Mouse (Mus musculus) midbrain, embryonic 14.5 days (tissue): Measurements from ENCODE around the gene Slc12a8. TPM values are rescaled to one million over a fixed set of nuclear protein-coding genes. Genes with fewer than 3 reads are reported as not detected.
"Not testable (repeated sequence)": the region's sequence is repeated elsewhere in the genome, so short reads cannot be mapped to it uniquely, and the experiment has no call there.

Experiments used
- ATAC-seq: fragments of 200-750 bp; cut with Nextera tagmentation; 2 replicates; pipeline ENCODE4 v1.8.0; 2017; ENCODE audit warnings: moderate number of reproducible peaks, moderate library complexity; ENCODE audit not compliant: low FRiP score, low TSS enrichment
- DNase-seq: peaks from one replicate; pipeline ENCODE4 v3.0.0-alpha.2; 2015
- H3K27ac ChIP-seq: fragments of 300-500 bp; sonication (generic); replicated peaks from 2 replicates; pipeline ENCODE4 v1.5.1; 2014; ENCODE audit warnings: mild to moderate bottlenecking, low read depth, low read length, moderate library complexity
- H3K27me3 ChIP-seq: fragments of 300-500 bp; sonication (generic); 2 replicates; pipeline ENCODE4 v1.6.1; 2014; ENCODE audit warnings: low read length, control low read depth, mixed read lengths; ENCODE audit not compliant: control insufficient read depth, insufficient read depth
- H3K36me3 ChIP-seq: fragments of 300-500 bp; sonication (generic); 2 replicates; pipeline ENCODE4 v1.6.1; 2014; ENCODE audit warnings: low read length, control low read depth; ENCODE audit not compliant: control insufficient read depth, insufficient read depth
- H3K4me1 ChIP-seq: fragments of 300-500 bp; sonication (generic); 2 replicates; pipeline ENCODE4 v1.6.1; 2014; ENCODE audit warnings: mild to moderate bottlenecking, antibody characterized with exemption, low read length, control low read depth; ENCODE audit not compliant: control insufficient read depth, insufficient read depth
- H3K4me2 ChIP-seq: fragments of 300-500 bp; sonication (generic); 2 replicates; pipeline ENCODE4 v1.6.1; 2014; ENCODE audit warnings: mild to moderate bottlenecking, low read length, moderate library complexity
- H3K4me3 ChIP-seq: fragments of 300-500 bp; sonication (generic); replicated peaks from 2 replicates; pipeline ENCODE4 v1.5.1; 2014; ENCODE audit warnings: low read depth, low read length
- H3K9ac ChIP-seq: fragments of 300-500 bp; sonication (generic); replicated peaks from 2 replicates; pipeline ENCODE4 v1.6.1; 2014; ENCODE audit warnings: mild to moderate bottlenecking, low read length, moderate library complexity
- H3K9me3 ChIP-seq: fragments of 300-500 bp; sonication (generic); 2 replicates; pipeline ENCODE4 v1.6.1; 2016; ENCODE audit warnings: low read length, control low read depth, mixed read lengths; ENCODE audit not compliant: control insufficient read depth
- WGBS: fragments of 180-500 bp; shearing (Covaris S2); extraction: QIAGEN DNeasy Blood & Tissue Kit; methylation state at CpG from one replicate; pipeline ENCODE4 v1.1.7; 2014; 5-methylcytosine and 5-hydroxymethylcytosine counted together
- polyA plus RNA-seq: library from polyadenylated mRNA; unstranded; fragments of >200 nt; fragmentation: Nextera tagmentation; extraction: Ambion mirVana; gene quantifications from 2 replicates; pipeline ENCODE4 v1.2.1, GENCODE M21; 2014

The Slc12a8 gene
- polyA plus RNA-seq, 1 experiment from 2014 or later = 0.80 TPM

GRCm38 (mm10) chr16:33508082-33508481 is 9.0 kb upstream of the Slc12a8 start:
- ATAC-seq = no peak
- no peak for DNase-seq

GRCm38 (mm10) chr16:33509231-33509630 is 7.9 kb upstream of the Slc12a8 start:
- not testable (repeated sequence) for ATAC-seq, H3K27me3 ChIP-seq, H3K9me3 ChIP-seq, DNase-seq, H3K4me1 ChIP-seq, H3K36me3 ChIP-seq, H3K9ac ChIP-seq, H3K4me2 ChIP-seq, H3K4me3 ChIP-seq, H3K27ac ChIP-seq
- 95% methylated on average over 2 of the region's 2 CpGs for WGBS

More at GRCm38 (mm10) chr16:33508082-33508481, 9.0 kb upstream of the Slc12a8 start:
- no peaks in the 10 kb centered on the region for H3K36me3 ChIP-seq
- no peaks in the 10 kb centered on the region for H3K4me1 ChIP-seq
- no peak overlapping the region for H3K4me3 ChIP-seq
- 93% methylated on average over 4 of the region's 4 CpGs for WGBS
- no peak overlapping the region for H3K4me2 ChIP-seq
- H3K27me3 ChIP-seq = no peaks in the 10 kb centered on the region
- no peak overlapping the region for H3K9ac ChIP-seq
- no peak overlapping the region for H3K27ac ChIP-seq
- H3K9me3 ChIP-seq = no peaks in the 10 kb centered on the region

GRCm38 (mm10) chr16:33510856-33511255 is 6.3 kb upstream of the Slc12a8 start:
- not testable (repeated sequence) for H3K27me3 ChIP-seq, H3K36me3 ChIP-seq, H3K27ac ChIP-seq, H3K9me3 ChIP-seq, H3K4me2 ChIP-seq, H3K4me3 ChIP-seq, H3K4me1 ChIP-seq, ATAC-seq, DNase-seq, H3K9ac ChIP-seq
- WGBS = 93% methylated on average over 4 of the region's 4 CpGs

GRCm38 (mm10) chr16:33512555-33512954 is 4.6 kb upstream of the Slc12a8 start:
- Histone ChIP-seq H3K4me3 (no peak overlapping the region), H3K4me2 (no peak overlapping the region), H3K4me1 (peaks cover 11% of the 10 kb centered on the region), H3K27ac (no peak overlapping the region), H3K36me3 (no peaks in the 10 kb centered on the region), H3K27me3 (no peaks in the 10 kb centered on the region), H3K9me3 (no peaks in the 10 kb centered on the region), H3K9ac (no peak overlapping the region)
- 83% methylated on average over 6 of the region's 6 CpGs for WGBS
- no peak for ATAC-seq
- no peak for DNase-seq

GRCm38 (mm10) chr16:33517627-33518026 is 499 bp downstream of the Slc12a8 start:
- ATAC-seq (no peak), DNase-seq (no peak)
- H3K9me3 ChIP-seq = no peaks in the 10 kb centered on the region
- peak overlapping the region; percentile 33 for H3K4me3 ChIP-seq
- H3K36me3 ChIP-seq = no peaks in the 10 kb centered on the region
- no peak overlapping the region for H3K27ac ChIP-seq
- H3K4me2 ChIP-seq = peak overlapping the region; percentile 70
- WGBS = 29% methylated on average over 4 of the region's 4 CpGs
- peaks cover 12% of the 10 kb centered on the region for H3K4me1 ChIP-seq
- no peaks in the 10 kb centered on the region for H3K27me3 ChIP-seq
- no peak overlapping the region for H3K9ac ChIP-seq

GRCm38 (mm10) chr16:33518236-33518635 is 1.1 kb downstream of the Slc12a8 start:
- ATAC-seq (no peak), DNase-seq (no peak)
- H3K9ac ChIP-seq = no peak overlapping the region
- H3K27me3 ChIP-seq = no peaks in the 10 kb centered on the region
- H3K36me3 ChIP-seq = no peaks in the 10 kb centered on the region
- WGBS = 83% methylated on average over 7 of the region's 7 CpGs
- H3K4me2 ChIP-seq = no peak overlapping the region
- H3K27ac ChIP-seq = no peak overlapping the region
- H3K4me1 ChIP-seq = peaks cover 12% of the 10 kb centered on the region
- H3K9me3 ChIP-seq = no peaks in the 10 kb centered on the region
- H3K4me3 ChIP-seq = no peak overlapping the region

- WGBS = 83% methylated on average over 6 of the region's 6 CpGs
- H3K27ac ChIP-seq = no peak overlapping the region
Observed at GRCm38 (mm10) chr16:33519916-33520568, 2.9 kb downstream of the Slc12a8 start.

GRCm38 (mm10) chr16:33522516-33522915 is 5.4 kb downstream of the Slc12a8 start:
- Histone ChIP-seq H3K27me3 (no peaks in the 10 kb centered on the region), H3K4me3 (no peak overlapping the region), H3K9ac (no peak overlapping the region), H3K4me1 (peaks cover 1% of the 10 kb centered on the region), H3K4me2 (no peak overlapping the region), H3K27ac (no peak overlapping the region), H3K36me3 (no peaks in the 10 kb centered on the region), H3K9me3 (no peaks in the 10 kb centered on the region)
- WGBS = 71% methylated on average over 4 of the region's 4 CpGs
- DNase-seq (no peak), ATAC-seq (no peak)

More at GRCm38 (mm10) chr16:33519916-33520568, 2.9 kb downstream of the Slc12a8 start:
- H3K9ac ChIP-seq = no peak overlapping the region
- no peaks in the 10 kb centered on the region for H3K27me3 ChIP-seq
- DNase-seq (no peak), ATAC-seq (no peak)
- H3K4me3 ChIP-seq = no peak overlapping the region
- H3K4me2 ChIP-seq = no peak overlapping the region
- H3K4me1 ChIP-seq = peaks cover 12% of the 10 kb centered on the region
- no peaks in the 10 kb centered on the region for H3K9me3 ChIP-seq
- H3K36me3 ChIP-seq = no peaks in the 10 kb centered on the region

GRCm38 (mm10) chr16:33523571-33523970 is 6.4 kb downstream of the Slc12a8 start:
- Histone ChIP-seq H3K4me3 (no peak overlapping the region), H3K9ac (no peak overlapping the region), H3K4me2 (no peak overlapping the region), H3K4me1 (no peaks in the 10 kb centered on the region), H3K27me3 (no peaks in the 10 kb centered on the region), H3K36me3 (no peaks in the 10 kb centered on the region), H3K9me3 (no peaks in the 10 kb centered on the region; the same call in 1 of the 2 replicates), H3K27ac (no peak overlapping the region)
- no peak for ATAC-seq
- DNase-seq = no peak
- 72% methylated on average over 10 of the region's 10 CpGs for WGBS
